Mouse (Mus musculus): ENCODE results near the gene Akr1a1. TPM values are rescaled to one million over a fixed set of nuclear protein-coding genes. Genes with fewer than 3 reads are reported as not detected.
A peak's percentile ranks its signal among the peaks of the same experiment; 100 is the strongest.

Akr1a1 gene
- polyA plus RNA-seq, 1 experiment = 573 TPM

DNA sequence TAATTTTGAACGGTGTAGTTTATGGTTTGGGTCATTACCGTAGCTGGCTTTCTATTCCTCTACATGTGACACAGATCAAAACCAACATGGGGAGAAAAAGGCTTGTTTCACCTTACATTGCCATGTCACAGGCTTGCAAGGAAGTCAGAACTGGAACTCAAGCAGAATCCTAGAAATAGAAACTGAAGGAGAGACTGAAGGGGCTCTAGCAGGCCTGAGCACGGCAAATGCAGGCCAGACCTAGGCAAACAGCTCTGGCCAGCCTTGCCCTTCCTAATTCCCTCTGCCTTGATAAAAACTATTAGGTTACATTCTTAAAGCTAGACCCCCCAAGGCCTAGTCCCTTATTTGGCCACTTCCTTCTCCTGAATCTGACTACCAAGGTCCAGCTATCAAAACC, 4.2 kb upstream of the Akr1a1 start:
- DNase-seq (ENCODE audit: low read depth) = no peak
- TF ChIP-seq CTCF (IDR thresholded peaks at IDR 0.05; ENCODE audit: borderline replicate concordance, extremely low read depth, insufficient read depth, insufficient read length) (no peak), POLR2A (IDR thresholded peaks at IDR 0.05; ENCODE audit: borderline replicate concordance, extremely low read depth, insufficient read depth, insufficient read length, poor library complexity, severe bottlenecking) (no peak)

DNA sequence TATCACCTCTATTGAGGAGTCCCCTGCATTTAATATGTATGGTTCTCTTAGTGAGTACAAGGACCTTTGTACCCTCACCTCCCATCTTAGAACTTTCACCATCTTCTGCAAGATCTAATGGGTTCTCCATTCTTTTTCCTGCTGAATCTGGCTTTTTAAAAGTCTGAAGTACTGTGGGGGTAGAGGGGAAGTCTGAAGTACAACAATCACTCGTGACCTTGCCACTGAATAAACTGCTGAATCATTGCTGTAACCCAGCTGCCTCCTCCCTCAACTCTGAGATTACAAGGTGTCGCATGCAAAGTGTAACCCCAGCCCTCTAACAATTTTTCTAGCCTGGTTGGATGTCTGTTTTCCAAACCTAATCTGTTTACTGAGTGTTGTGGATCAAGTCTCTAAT, 3.6 kb upstream of the Akr1a1 start:
- no peak for DNase-seq (ENCODE audit: low read depth)
- TF ChIP-seq POLR2A (IDR thresholded peaks at IDR 0.05; ENCODE audit: borderline replicate concordance, extremely low read depth, insufficient read depth, insufficient read length, poor library complexity, severe bottlenecking) (no peak), CTCF (IDR thresholded peaks at IDR 0.05; ENCODE audit: borderline replicate concordance, extremely low read depth, insufficient read depth, insufficient read length) (no peak)

- TF ChIP-seq CTCF (IDR thresholded peaks at IDR 0.05; ENCODE audit: borderline replicate concordance, extremely low read depth, insufficient read depth, insufficient read length) (no peak), POLR2A (IDR thresholded peaks at IDR 0.05; ENCODE audit: borderline replicate concordance, extremely low read depth, insufficient read depth, insufficient read length, poor library complexity, severe bottlenecking) (no peak)
- no peak for DNase-seq (ENCODE audit: low read depth)
Measured at GRCm38 (mm10) chr4:116653228-116653627, 1.7 kb upstream of the Akr1a1 start.

DNA sequence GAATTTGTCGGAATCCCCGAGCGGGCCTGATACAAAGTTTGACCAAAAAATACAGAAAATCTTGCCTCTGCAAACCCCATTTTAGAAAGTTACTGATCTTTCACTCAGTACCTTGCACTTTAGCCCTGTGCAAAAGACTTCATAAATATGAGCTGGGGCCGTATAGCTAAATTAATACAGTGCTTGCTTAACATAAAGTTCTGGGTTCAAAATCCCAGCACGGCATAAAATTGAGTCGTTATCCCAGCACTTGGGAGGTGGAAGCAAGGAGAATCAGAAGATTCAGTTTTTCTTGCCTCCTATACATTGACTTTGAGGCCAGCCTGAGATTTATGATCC, 286 bp upstream of the Akr1a1 start:
- no peak for DNase-seq (ENCODE audit: low read depth)
- TF ChIP-seq POLR2A (IDR thresholded peaks at IDR 0.05; ENCODE audit: borderline replicate concordance, extremely low read depth, insufficient read depth, insufficient read length, poor library complexity, severe bottlenecking) = no peak
- no peak for TF ChIP-seq CTCF (IDR thresholded peaks at IDR 0.05; ENCODE audit: borderline replicate concordance, extremely low read depth, insufficient read depth, insufficient read length)

DNA sequence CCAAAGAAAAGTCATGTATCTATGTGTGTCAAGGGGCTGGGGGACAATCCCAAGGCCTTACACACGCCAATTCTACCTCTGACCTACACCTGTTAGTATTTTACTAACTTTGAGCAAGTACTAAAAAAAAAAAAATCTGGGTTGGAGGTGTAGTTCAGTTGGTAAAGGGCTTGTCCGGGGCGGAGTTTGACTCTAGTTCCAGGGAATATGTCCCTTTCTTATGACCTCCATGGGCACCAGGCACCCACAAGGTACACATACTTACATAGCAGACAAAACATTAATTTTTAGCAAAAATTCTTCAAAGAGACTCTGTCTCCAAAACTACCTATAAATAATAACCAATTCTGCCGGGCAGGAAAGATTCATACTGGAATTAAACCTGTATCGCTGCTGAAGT, 1.1 kb downstream of the Akr1a1 start:
- TF ChIP-seq CTCF (IDR thresholded peaks at IDR 0.05; ENCODE audit: borderline replicate concordance, extremely low read depth, insufficient read depth, insufficient read length) = no peak
- TF ChIP-seq POLR2A (IDR thresholded peaks at IDR 0.05; ENCODE audit: borderline replicate concordance, extremely low read depth, insufficient read depth, insufficient read length, poor library complexity, severe bottlenecking) = no peak
- DNase-seq (ENCODE audit: low read depth) = no peak

DNA sequence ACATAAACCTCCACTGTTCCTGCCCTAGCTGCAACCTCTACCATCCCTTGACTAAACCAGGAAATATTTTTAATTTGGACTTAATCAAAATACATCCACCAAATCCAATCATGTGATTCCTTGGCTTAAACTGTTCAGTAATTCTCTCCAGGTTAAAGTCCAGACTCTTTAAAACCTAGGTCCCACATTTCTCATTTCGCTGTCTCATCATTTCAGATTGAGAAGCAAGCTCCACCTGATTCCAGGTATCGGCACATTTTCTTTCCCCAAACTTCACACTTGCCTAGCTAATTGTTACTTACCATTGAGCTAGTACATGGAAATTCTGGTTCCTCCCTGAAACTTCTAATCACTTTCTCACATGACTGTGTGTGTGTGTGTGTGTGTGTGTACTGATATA, 2.1 kb downstream of the Akr1a1 start:
- TF ChIP-seq CTCF (IDR thresholded peaks at IDR 0.05; ENCODE audit: borderline replicate concordance, extremely low read depth, insufficient read depth, insufficient read length) (no peak), POLR2A (IDR thresholded peaks at IDR 0.05; ENCODE audit: borderline replicate concordance, extremely low read depth, insufficient read depth, insufficient read length, poor library complexity, severe bottlenecking) (no peak)
- DNase-seq (ENCODE audit: low read depth) = no peak

DNA sequence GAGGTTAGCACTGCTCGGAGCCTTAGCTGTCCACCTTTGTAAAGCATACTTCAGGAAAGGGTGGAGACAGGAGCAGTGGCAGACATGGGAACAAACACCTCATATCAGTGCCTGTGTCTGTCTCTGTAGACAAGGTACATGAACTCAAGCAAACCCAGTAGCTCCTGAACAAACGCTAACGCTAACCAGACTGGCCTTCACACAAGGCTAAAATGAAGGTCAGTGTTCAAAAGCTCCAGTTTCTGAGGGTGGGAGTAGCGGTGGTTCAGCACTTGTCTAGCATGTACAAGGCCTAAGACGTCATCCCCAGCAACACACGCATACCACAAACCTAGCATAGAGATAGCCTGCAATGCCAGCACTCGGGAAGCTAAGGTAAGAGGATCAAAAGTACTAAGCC, 5.9 kb downstream of the Akr1a1 start:
- TF ChIP-seq POLR2A (IDR thresholded peaks at IDR 0.05; ENCODE audit: borderline replicate concordance, extremely low read depth, insufficient read depth, insufficient read length, poor library complexity, severe bottlenecking) (no peak), CTCF (IDR thresholded peaks at IDR 0.05; ENCODE audit: borderline replicate concordance, extremely low read depth, insufficient read depth, insufficient read length) (no peak)
- DNase-seq (ENCODE audit: low read depth) = no peak

GRCm38 (mm10) chr4:116644326-116644725, 7.2 kb downstream of the Akr1a1 start:
- DNase-seq (ENCODE audit: low read depth) = peak; percentile 73

DNA sequence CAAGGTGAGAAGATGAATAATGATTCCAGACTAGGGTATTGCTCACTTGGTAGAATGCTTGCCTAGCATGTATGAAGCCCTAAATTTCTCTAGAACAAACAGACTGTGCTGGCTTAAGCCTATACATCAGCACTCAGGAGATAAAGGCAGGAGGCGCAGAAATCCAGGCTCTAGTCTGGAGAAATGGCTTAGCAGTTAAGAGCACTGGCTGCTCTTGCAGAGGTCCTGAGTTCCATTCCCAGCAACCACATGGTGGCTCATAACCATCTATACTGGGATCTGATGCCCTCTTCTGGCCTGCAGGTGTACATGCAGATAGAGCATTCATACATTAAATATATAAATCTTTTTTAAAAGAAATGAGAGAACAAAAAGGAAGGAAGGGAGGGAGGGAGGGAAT, 9.4 kb downstream of the Akr1a1 start:
- DNase-seq (ENCODE audit: low read depth) = no peak
- no peak for TF ChIP-seq CTCF (IDR thresholded peaks at IDR 0.05; ENCODE audit: borderline replicate concordance, extremely low read depth, insufficient read depth, insufficient read length)
- TF ChIP-seq POLR2A (IDR thresholded peaks at IDR 0.05; ENCODE audit: borderline replicate concordance, extremely low read depth, insufficient read depth, insufficient read length, poor library complexity, severe bottlenecking) = no peak

More at GRCm38 (mm10) chr4:116644326-116644725, 7.2 kb downstream of the Akr1a1 start:
- TF ChIP-seq POLR2A (IDR thresholded peaks at IDR 0.05; ENCODE audit: borderline replicate concordance, extremely low read depth, insufficient read depth, insufficient read length, poor library complexity, severe bottlenecking) (no peak), CTCF (IDR thresholded peaks at IDR 0.05; ENCODE audit: borderline replicate concordance, extremely low read depth, insufficient read depth, insufficient read length) (peak; percentile 42; the same call in 1 of the 2 replicates)

DNA sequence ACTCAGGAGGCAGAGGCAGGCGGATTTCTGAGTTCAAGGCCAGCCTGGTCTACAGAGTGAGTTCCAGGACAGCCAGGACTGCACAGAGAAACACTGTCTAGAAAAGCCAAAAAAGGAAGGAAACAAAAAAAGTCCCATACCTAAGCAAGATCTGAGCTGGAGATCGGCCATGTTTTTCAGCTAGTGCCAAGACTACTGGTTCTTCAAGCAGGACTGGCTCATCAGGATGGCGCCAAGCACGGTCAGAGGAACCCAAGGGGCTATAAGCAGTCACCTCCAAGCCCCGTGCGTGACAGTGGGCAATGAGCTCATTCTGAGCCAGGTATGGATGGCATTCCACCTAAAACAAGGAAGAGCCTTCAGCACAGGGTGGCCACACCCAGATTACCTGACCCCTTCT, 12.7 kb downstream of the Akr1a1 start:
- no peak for DNase-seq (ENCODE audit: low read depth)
- TF ChIP-seq CTCF (IDR thresholded peaks at IDR 0.05; ENCODE audit: borderline replicate concordance, extremely low read depth, insufficient read depth, insufficient read length) = no peak
- TF ChIP-seq POLR2A (IDR thresholded peaks at IDR 0.05; ENCODE audit: borderline replicate concordance, extremely low read depth, insufficient read depth, insufficient read length, poor library complexity, severe bottlenecking) = no peak

GRCm38 (mm10) chr4:116635197-116635596, 16.3 kb downstream of the Akr1a1 start:
- no peak for DNase-seq (ENCODE audit: low read depth)
- TF ChIP-seq POLR2A (IDR thresholded peaks at IDR 0.05; ENCODE audit: borderline replicate concordance, extremely low read depth, insufficient read depth, insufficient read length, poor library complexity, severe bottlenecking) = no peak
- TF ChIP-seq CTCF (IDR thresholded peaks at IDR 0.05; ENCODE audit: borderline replicate concordance, extremely low read depth, insufficient read depth, insufficient read length) = no peak

DNA sequence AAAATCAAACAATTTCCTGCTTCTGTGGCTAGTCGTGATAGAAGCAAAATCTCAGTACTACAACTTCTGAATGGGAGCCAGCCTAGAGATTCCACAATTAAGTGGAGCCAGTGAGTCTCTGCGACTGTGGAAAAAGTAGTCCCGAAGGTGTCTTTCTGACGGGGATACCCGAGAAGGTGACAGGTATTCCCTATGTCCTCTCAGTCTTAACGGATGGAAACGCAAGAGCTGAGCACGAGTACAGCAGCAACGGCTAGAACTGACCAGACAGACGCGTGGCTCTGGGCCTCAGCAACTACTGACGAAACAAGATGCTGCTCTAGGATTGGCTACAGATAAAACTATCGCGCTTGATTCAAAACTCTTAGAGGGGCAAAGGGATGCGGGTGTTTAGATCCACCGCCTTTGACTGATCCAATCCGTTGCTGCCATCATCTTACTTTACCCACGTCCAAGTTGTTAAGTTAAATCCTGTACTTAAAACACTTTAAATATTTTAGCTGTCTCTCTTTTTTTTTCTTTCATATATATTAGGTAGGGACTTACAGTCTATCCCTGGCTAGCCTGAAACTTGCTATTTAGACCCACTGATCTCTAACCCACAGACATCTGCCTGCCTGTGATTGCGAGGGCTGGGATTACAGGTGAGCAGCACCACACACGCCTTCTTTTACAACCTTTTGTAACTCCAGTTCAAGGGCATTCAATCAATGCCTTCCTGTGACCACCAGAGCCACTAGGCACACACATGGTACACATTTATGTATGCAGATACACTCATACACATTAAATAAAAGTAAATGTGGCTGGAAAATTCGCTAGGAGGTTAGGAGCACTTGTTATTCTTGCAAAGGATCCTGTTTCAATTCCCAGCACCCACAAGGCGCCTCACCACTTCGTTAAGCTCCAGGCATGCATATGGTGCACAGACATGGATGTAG, 23.5 kb downstream of the Akr1a1 start, which contains the start of gene Nasp:
Nasp (minus strand) TSS at position 220 of the 941 bp plus-strand sequence.
- no peak for TF ChIP-seq CTCF (IDR thresholded peaks at IDR 0.05; ENCODE audit: borderline replicate concordance, extremely low read depth, insufficient read depth, insufficient read length)
- TF ChIP-seq POLR2A (IDR thresholded peaks at IDR 0.05; ENCODE audit: borderline replicate concordance, extremely low read depth, insufficient read depth, insufficient read length, poor library complexity, severe bottlenecking) = no peak
- DNase-seq (ENCODE audit: low read depth) = peak; percentile 95
